ENCODE assay signal across 23 mouse cellular contexts in the genomic region with DNA sequence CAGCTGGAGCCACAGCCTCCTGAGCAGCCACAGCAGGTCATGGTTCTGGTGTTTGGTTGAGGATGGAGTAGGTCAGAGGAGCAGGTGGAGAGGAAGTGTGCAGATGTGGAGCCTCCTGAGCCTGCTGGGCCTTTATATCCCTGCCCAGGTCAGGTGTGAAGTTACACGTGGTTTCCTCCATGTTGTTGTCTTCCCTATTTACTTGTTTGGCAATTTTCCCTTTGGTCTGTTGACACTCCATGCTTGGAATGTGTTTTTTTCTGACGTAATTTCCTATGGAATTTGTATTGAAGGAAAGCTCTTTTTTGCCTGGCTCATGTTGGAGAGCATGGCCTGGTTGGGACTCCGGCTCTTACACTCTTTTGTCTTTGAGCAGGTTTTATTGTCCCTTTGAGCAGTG. TPM values are rescaled to one million over a fixed set of nuclear protein-coding genes. Genes with fewer than 3 reads are reported as not detected.
DNase-seq lines count a peak whose midpoint lies in the region; ATAC-seq and TF ChIP-seq lines count a peak whose summit lies in the region.
"Not testable (repeated sequence)": the region's sequence is repeated elsewhere in the genome, so short reads cannot be mapped to it uniquely, and the experiment has no call there.
"Had no signal": no experiment of that assay in that cellular context is flagged by ENCODE, and none has a peak within 500 bp of the region (broad histone marks: within the 10 kb centered on the region; RNA-seq: fewer than 3 reads in every experiment).

Gene Krtap5-5 (minus strand): TSS at position 101 of the 400 bp plus-strand sequence.

- 32% methylated on average over 3 of the region's 3 CpGs for WGBS in kidney, postnatal 0 days
- 60% methylated on average over 3 of the region's 3 CpGs for WGBS in small intestine, adult 2 months

- H3K27me3 ChIP-seq in kidney, postnatal 0 days (ENCODE audit: insufficient read depth, low read length); small intestine, adult 2 months (ENCODE audit: control insufficient read depth, insufficient read depth, low read length): not testable (repeated sequence)

- not testable (repeated sequence) for H3K9ac ChIP-seq in kidney, postnatal 0 days (ENCODE audit: low read depth, low read length)

- DNase-seq in 3T3-L1 (ENCODE audit: low read depth, low spot score) (peak; percentile 37), NIH3T3 (ENCODE audit: low read depth) (peak; percentile 3), adipocyte (ENCODE audit: low spot score) (peak; percentile 3)
- DNase-seq in heart, adult 8-10 months (ENCODE audit: low spot score) = peak; percentile 7
- DNase-seq in kidney, adult 9 months = peak; percentile 4
- DNase-seq in kidney, postnatal 0 days (ENCODE audit: low spot score) = peak; percentile 83

- not testable (repeated sequence) for ATAC-seq in kidney, postnatal 0 days (replicated peaks; ENCODE audit: low FRiP score, low read depth)

- not testable (repeated sequence) for H3K4me1 ChIP-seq in kidney, postnatal 0 days (replicated peaks; ENCODE audit: insufficient read depth, low read length)
- H3K4me1 ChIP-seq in small intestine, adult 2 months (ENCODE audit: control insufficient read depth, insufficient read depth, insufficient read length, low read length) = peaks cover 14% of the 10 kb centered on the region

- not testable (repeated sequence) for TF ChIP-seq CTCF in kidney, postnatal 0 days (IDR thresholded peaks at IDR 0.05; ENCODE audit: low read depth); small intestine, adult 2 months (IDR thresholded peaks at IDR 0.05; ENCODE audit: extremely low read depth, insufficient read length, insufficient replicate concordance, low read depth, low read length)

- H3K36me3 ChIP-seq in kidney, postnatal 0 days (ENCODE audit: insufficient read depth, low read length); small intestine, adult 2 months (ENCODE audit: control insufficient read depth, insufficient read depth, low read length): not testable (repeated sequence)

- TF ChIP-seq POLR2A in small intestine, adult 2 months (IDR thresholded peaks at IDR 0.05; ENCODE audit: low read depth, low read length) = not testable (repeated sequence)

- not testable (repeated sequence) for H3K9me3 ChIP-seq in kidney, postnatal 0 days (replicated peaks; ENCODE audit: low read length)

- H3K4me3 ChIP-seq in kidney, postnatal 0 days (replicated peaks; ENCODE audit: low read depth, low read length); small intestine, adult 2 months (ENCODE audit: low read depth, low read length): not testable (repeated sequence)

- not testable (repeated sequence) for H3K27ac ChIP-seq in kidney, postnatal 0 days
- peak within 1 kb of the TSS; percentile 30 for H3K27ac ChIP-seq in small intestine, adult 2 months (ENCODE audit: insufficient read depth, low read depth, low read length)

- H3K4me2 ChIP-seq in kidney, postnatal 0 days (ENCODE audit: low read length) = not testable (repeated sequence)

RNA-seq across cellular contexts. Expression of gene Krtap5-5, which starts in this region (rescaled TPM):
- total RNA-seq in heart, adult 8-10 months (2022) = under 1 TPM in 1 of 4 experiments, not detected in 3; 0.22 TPM
- polyA plus RNA-seq in kidney, postnatal 0 days (2015; fragmentation: Nextera tagmentation; extraction: Ambion mirVana) = not detected in 2 replicates
- 0.65 TPM in 1 of 2 replicates, not detected in the other for polyA plus RNA-seq in small intestine, adult 2 months (2012; rRNA removed)
- total RNA-seq: adrenal gland, adult 2 months; adrenal gland, postnatal 10 days; adrenal gland, postnatal 25 days; adrenal gland, postnatal 4 days; forebrain, postnatal 0 days; G1E had no signal
- polyA plus RNA-seq: activated CD4-positive, CD25-positive, alpha-beta regulatory T cell, adult 4 months; brain, embryonic 14.5 days; C2C12; cerebellum, adult 2 months; cortical plate, adult 2 months; embryonic facial prominence, embryonic 10.5 days; embryonic facial prominence, embryonic 12.5 days; forebrain, embryonic 11.5 days; forebrain, embryonic 13.5 days; forebrain, embryonic 15.5 days; forebrain, postnatal 0 days; G1E had no signal

Comparison
In these comparisons a context has a peak if more than half of its experiments do, and no peak if none do; other contexts are left out.
1. Peak in DNase-seq in heart, adult 8-10 months; RNA of the gene not detected or under 1 TPM.
2. Peak in DNase-seq in kidney, postnatal 0 days; RNA of the gene not detected or under 1 TPM.
3. DNase-seq: peak in every context shown above with its lines; median percentile 83 in kidney, postnatal 0 days; 37 in 3T3-L1; 7 in heart, adult 8-10 months; 4 in kidney, adult 9 months; 3 in NIH3T3; 3 in adipocyte.